In genomic region chr16:4044093-4044492, GRCm38 (mm10) we compare ENCODE assay signal across 27 mouse cellular contexts. TPM values are rescaled to one million over a fixed set of nuclear protein-coding genes. Genes with fewer than 3 reads are reported as not detected.
DNase-seq lines count a peak whose midpoint lies in the region; ATAC-seq and TF ChIP-seq lines count a peak whose summit lies in the region.
"Had no signal": no experiment of that assay in that cellular context is flagged by ENCODE, and none has a peak within 500 bp of the region (broad histone marks: within the 10 kb centered on the region; RNA-seq: fewer than 3 reads in every experiment).

No protein-coding gene starts in this region.

- no peak overlapping the region for H3K9ac ChIP-seq in kidney, embryonic 15.5 days
- no peak overlapping the region for H3K9ac ChIP-seq in intestine, postnatal 0 days (ENCODE audit: low read depth, low read length)
- H3K9ac ChIP-seq: embryonic facial prominence, embryonic 12.5 days; embryonic facial prominence, embryonic 15.5 days; forebrain, postnatal 0 days; hindbrain, embryonic 12.5 days; hindbrain, embryonic 15.5 days had no signal

- H3K9me3 ChIP-seq in kidney, embryonic 15.5 days (replicated peaks): no peaks in the 10 kb centered on the region
- no peaks in the 10 kb centered on the region for H3K9me3 ChIP-seq in intestine, postnatal 0 days (ENCODE audit: control insufficient read depth)
- H3K9me3 ChIP-seq: embryonic facial prominence, embryonic 12.5 days; embryonic facial prominence, embryonic 15.5 days; hindbrain, embryonic 12.5 days; hindbrain, embryonic 15.5 days had no signal

- H3K27me3 ChIP-seq in kidney, embryonic 15.5 days: no peaks in the 10 kb centered on the region
- H3K27me3 ChIP-seq in intestine, postnatal 0 days (replicated peaks; ENCODE audit: control insufficient read depth, insufficient read depth, low read length): no peaks in the 10 kb centered on the region
- H3K27me3 ChIP-seq: embryonic facial prominence, embryonic 12.5 days; embryonic facial prominence, embryonic 15.5 days; hindbrain, embryonic 12.5 days; hindbrain, embryonic 15.5 days had no signal

- no peak overlapping the region for H3K27ac ChIP-seq in kidney, embryonic 15.5 days
- H3K27ac ChIP-seq in intestine, postnatal 0 days (ENCODE audit: low read depth, low read length): no peak overlapping the region
- H3K27ac ChIP-seq: embryonic facial prominence, embryonic 12.5 days; embryonic facial prominence, embryonic 15.5 days; gastrocnemius, adult 2 months; hindbrain, embryonic 12.5 days; hindbrain, embryonic 15.5 days had no signal

- H3K4me2 ChIP-seq in kidney, embryonic 15.5 days: no peak overlapping the region
- H3K4me2 ChIP-seq in intestine, postnatal 0 days (replicated peaks; ENCODE audit: low read depth): no peak overlapping the region
- H3K4me2 ChIP-seq: embryonic facial prominence, embryonic 12.5 days; embryonic facial prominence, embryonic 15.5 days; heart, embryonic 11.5 days; hindbrain, embryonic 12.5 days; hindbrain, embryonic 15.5 days had no signal

- H3K4me3 ChIP-seq in kidney, embryonic 15.5 days (replicated peaks): no peak overlapping the region
- H3K4me3 ChIP-seq in intestine, postnatal 0 days (ENCODE audit: low read depth, low read length): no peak overlapping the region
- H3K4me3 ChIP-seq: embryonic facial prominence, embryonic 12.5 days; embryonic facial prominence, embryonic 15.5 days; gastrocnemius, adult 2 months; hindbrain, embryonic 12.5 days; hindbrain, embryonic 15.5 days had no signal

- ATAC-seq in kidney, embryonic 15.5 days (replicated peaks; ENCODE audit: low FRiP score): no peak
- ATAC-seq in intestine, postnatal 0 days: 0 out of 2 replicates have a peak, but pooled peaks have one; percentile 13
- ATAC-seq: CD4-positive, CD25-positive, alpha-beta regulatory T cell, adult 4 months; forebrain, embryonic 14.5 days; forebrain, postnatal 0 days had no signal

- WGBS in kidney, embryonic 15.5 days: 92% methylated on average over 2 of the region's 2 CpGs
- 93% methylated on average over 2 of the region's 2 CpGs for WGBS in intestine, postnatal 0 days

- peak; percentile 14 for DNase-seq in adrenal gland, postnatal 25 days
- DNase-seq in adrenal gland, postnatal 4 days (ENCODE audit: low spot score in 2 of 2): no peak
- DNase-seq in kidney, adult 18-20 months: peak; percentile 50
- no peak for DNase-seq in kidney, postnatal 10 days
- DNase-seq in kidney, adult 9 months: peak; percentile 83
- DNase-seq in urinary bladder, postnatal 25 days (ENCODE audit: low spot score): no peak
- DNase-seq: cerebellum, adult 11 months; cerebellum, adult 2 months; cerebellum, adult 9-11 months; cerebellum, postnatal 25 days; forebrain, postnatal 0 days; gastrocnemius, adult 2 months; gastrocnemius, postnatal 14 days; heart, adult 11 months had no signal

- no peak for TF ChIP-seq CTCF in intestine, postnatal 0 days (IDR thresholded peaks at IDR 0.05; ENCODE audit: low read depth)

- peaks cover 97% of the 10 kb centered on the region for H3K36me3 ChIP-seq in kidney, embryonic 15.5 days
- peaks cover 70% of the 10 kb centered on the region for H3K36me3 ChIP-seq in intestine, postnatal 0 days (ENCODE audit: control insufficient read depth, insufficient read depth)

- no peaks in the 10 kb centered on the region for H3K4me1 ChIP-seq in kidney, embryonic 15.5 days
- no peaks in the 10 kb centered on the region for H3K4me1 ChIP-seq in intestine, postnatal 0 days (replicated peaks; ENCODE audit: control insufficient read depth, insufficient read depth, low read length)
- H3K4me1 ChIP-seq: embryonic facial prominence, embryonic 12.5 days; embryonic facial prominence, embryonic 15.5 days; hindbrain, embryonic 12.5 days; hindbrain, embryonic 15.5 days had no signal

RNA-seq across cellular contexts. Expression of gene Dnase1, which starts 7.4 kb away (rescaled TPM):
- not detected in 2 replicates for total RNA-seq in adrenal gland, postnatal 25 days (2021)
- under 1 TPM in 1 of 2 experiments, not detected in 1; 0.39 TPM for total RNA-seq in adrenal gland, postnatal 4 days (2021)
- polyA plus RNA-seq in kidney, embryonic 15.5 days (2015; fragmentation: Nextera tagmentation; extraction: Ambion mirVana): 6.3 and 6.5 TPM in 2 replicates
- 8.0 and 8.9 TPM in 2 replicates for polyA plus RNA-seq in intestine, postnatal 0 days (2015; fragmentation: Nextera tagmentation; extraction: Ambion mirVana)
- total RNA-seq: adrenal gland, postnatal 36 days; forebrain, postnatal 0 days; gastrocnemius, postnatal 14 days; gastrocnemius, postnatal 4 days; heart, adult 8-10 months; heart, postnatal 25 days had no signal

RNA-seq across cellular contexts. Expression of gene Trap1, which starts 33.5 kb away (rescaled TPM):
- 209 TPM in 2 replicates for total RNA-seq in adrenal gland, postnatal 25 days (2021)
- total RNA-seq in adrenal gland, postnatal 4 days (2021): 100 to 1,000 TPM; 156 to 159 TPM
- polyA plus RNA-seq in kidney, embryonic 15.5 days (2015; fragmentation: Nextera tagmentation; extraction: Ambion mirVana): 105 and 110 TPM in 2 replicates
- polyA plus RNA-seq in intestine, postnatal 0 days (2015; fragmentation: Nextera tagmentation; extraction: Ambion mirVana): 33.9 and 35.3 TPM in 2 replicates

RNA-seq across cellular contexts. Expression of gene Slx4, which starts 40.5 kb away (rescaled TPM):
- total RNA-seq in adrenal gland, postnatal 25 days (2021): 26.7 and 33.7 TPM in 2 replicates
- total RNA-seq in adrenal gland, postnatal 4 days (2021): 10 to 100 TPM; 28.0 to 31.0 TPM
- polyA plus RNA-seq in kidney, embryonic 15.5 days (2015; fragmentation: Nextera tagmentation; extraction: Ambion mirVana): 21.1 and 21.3 TPM in 2 replicates
- 5.6 and 6.0 TPM in 2 replicates for polyA plus RNA-seq in intestine, postnatal 0 days (2015; fragmentation: Nextera tagmentation; extraction: Ambion mirVana)

Comparison
In these comparisons a context has a peak if more than half of its experiments do, and no peak if none do; other contexts are left out.
1. DNase-seq: peak in adrenal gland, postnatal 25 days (single experiment), kidney, adult 18-20 months (single experiment) and kidney, adult 9 months (single experiment); none in adrenal gland, postnatal 4 days (0 of 2), kidney, postnatal 10 days (single experiment) and urinary bladder, postnatal 25 days (single experiment).